Mouse (Mus musculus) kidney, adult 2 months (tissue): ENCODE measurements around the gene Fus. TPM values are rescaled to one million over a fixed set of nuclear protein-coding genes. Genes with fewer than 3 reads are reported as not detected.

Experiments
- DNase-seq: peaks from one replicate; pipeline ENCODE4 v3.0.0; 2021
- H3K27ac ChIP-seq: fragments of 200-500 bp; 2 replicates; pipeline ENCODE4 v1.5.1; 2012; ENCODE audit warnings: low read depth, low read length, control low read depth, inconsistent platforms; ENCODE audit not compliant: insufficient read depth
- H3K27me3 ChIP-seq: fragments of 200-500 bp; replicated peaks from 2 replicates; pipeline ENCODE4 v1.6.1; 2012; ENCODE audit warnings: mild to moderate bottlenecking, moderate library complexity, low read length, inconsistent platforms; ENCODE audit not compliant: control insufficient read depth, insufficient read depth
- H3K36me3 ChIP-seq: fragments of 200-500 bp; 2 replicates; pipeline ENCODE4 v1.6.1; 2012; ENCODE audit warnings: mild to moderate bottlenecking, moderate library complexity, low read length, inconsistent platforms; ENCODE audit not compliant: control insufficient read depth, insufficient read depth
- H3K4me1 ChIP-seq: fragments of 200-500 bp; 2 replicates; pipeline ENCODE4 v1.6.1; 2011; ENCODE audit warnings: low read length; ENCODE audit not compliant: control insufficient read depth, insufficient read depth
- H3K4me3 ChIP-seq: fragments of 200-500 bp; 2 replicates; pipeline ENCODE4 v1.5.1; 2011; ENCODE audit warnings: mild to moderate bottlenecking, low read depth, low read length, control low read depth; ENCODE audit not compliant: insufficient read depth
- CTCF ChIP-seq: fragments of 200-500 bp; conservative IDR thresholded peaks from 2 replicates; pipeline ENCODE4 v1.5.1; 2011; ENCODE audit warnings: low read depth, mild to moderate bottlenecking, control low read depth, low read length, moderate library complexity, mixed read lengths; ENCODE audit not compliant: insufficient read depth, insufficient read length
- POLR2A ChIP-seq: fragments of 200-500 bp; IDR thresholded peaks from one replicate; pipeline ENCODE4 v1.6.1; 2011; ENCODE audit warnings: low read depth, low read length, control low read depth
- WGBS: fragments of 180-500 bp; shearing (Covaris S2); methylation state at CpG from one replicate; pipeline ENCODE4 v1.1.7; 2018; 5-methylcytosine and 5-hydroxymethylcytosine counted together
- polyA plus RNA-seq: library from polyadenylated mRNA; depleted of rRNA; stranded (reverse); fragments of >200 nt; gene quantifications from 2 replicates; pipeline ENCODE4 v1.2.3, GENCODE M21; 2012

The Fus gene
- polyA plus RNA-seq, 1 experiment, result 196 TPM

DNA sequence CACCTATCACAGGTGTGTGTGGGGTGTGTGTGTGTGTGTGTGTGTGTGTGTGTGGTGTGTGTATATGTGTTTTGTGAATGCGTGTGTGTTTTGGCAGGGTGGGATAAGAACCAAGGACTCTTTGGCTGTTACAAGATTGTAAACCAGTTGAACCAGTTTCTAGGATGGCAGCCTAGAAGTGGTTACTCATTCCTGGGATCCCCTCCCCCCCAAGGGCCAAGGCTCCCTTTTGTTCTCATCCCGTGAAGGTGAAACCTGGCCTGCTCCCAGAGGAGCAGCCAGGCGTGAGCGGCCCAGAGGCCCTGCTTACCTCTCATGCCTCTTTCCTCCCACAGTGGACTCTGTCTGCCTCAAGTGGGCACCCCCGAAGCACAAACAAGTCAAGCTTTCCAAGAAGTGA, 42.0 kb upstream of the Fus start:
- H3K27me3 ChIP-seq, result no peaks in the 10 kb centered on the region
- 36% methylated on average over 5 of the region's 5 CpGs for WGBS
- peaks cover 46% of the 10 kb centered on the region for H3K4me1 ChIP-seq
- peak overlapping the region; percentile 96 for H3K27ac ChIP-seq
- TF ChIP-seq CTCF (no peak), POLR2A (no peak)
- DNase-seq, result peak; percentile 96
- H3K36me3 ChIP-seq, result peaks cover 9% of the 10 kb centered on the region; the same call in 1 of the 2 replicates
- H3K4me3 ChIP-seq, result no peak overlapping the region; the same call in 1 of the 2 replicates

DNA sequence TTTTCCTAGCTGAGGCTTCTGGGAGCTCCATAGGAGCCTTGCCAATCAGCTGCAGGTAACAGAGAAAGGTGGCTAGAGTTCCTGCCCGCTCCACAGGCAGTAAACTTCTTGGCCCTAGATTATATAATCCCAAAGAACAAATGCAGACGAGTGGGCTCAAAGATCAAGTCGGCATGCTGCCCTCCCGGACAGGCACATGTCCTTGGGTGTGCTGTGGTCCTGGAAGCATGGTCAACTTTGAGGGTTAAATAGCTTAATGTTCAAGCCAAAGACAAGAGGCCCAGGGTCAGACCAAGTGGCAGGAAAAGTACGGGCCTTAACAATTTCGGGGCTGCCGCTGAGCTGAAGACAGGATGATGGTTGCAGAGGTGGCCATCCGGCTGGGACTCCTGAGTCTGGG, 41.2 kb upstream of the Fus start:
- DNase-seq, result peak; percentile 94
- peak overlapping the region; percentile 93 for H3K27ac ChIP-seq
- peak overlapping the region; percentile 94 for H3K4me3 ChIP-seq
- peaks cover 9% of the 10 kb centered on the region; the same call in 1 of the 2 replicates for H3K36me3 ChIP-seq
- H3K27me3 ChIP-seq, result no peaks in the 10 kb centered on the region
- WGBS, result 39% methylated on average over 8 of the region's 8 CpGs
- TF ChIP-seq POLR2A, result peak; percentile 48
- TF ChIP-seq CTCF, result no peak
- H3K4me1 ChIP-seq, result peaks cover 51% of the 10 kb centered on the region

GRCm38 (mm10) chr7:127926846-127927245, 40.4 kb upstream of the Fus start:
- no peaks in the 10 kb centered on the region for H3K27me3 ChIP-seq
- WGBS, result 53% methylated on average over 11 of the region's 11 CpGs
- peaks cover 58% of the 10 kb centered on the region for H3K4me1 ChIP-seq
- peak overlapping the region; percentile 94 for H3K4me3 ChIP-seq
- peaks cover 9% of the 10 kb centered on the region; the same call in 1 of the 2 replicates for H3K36me3 ChIP-seq
- peak; percentile 91 for DNase-seq
- peak; percentile 88 for TF ChIP-seq POLR2A
- no peak for TF ChIP-seq CTCF
- H3K27ac ChIP-seq, result peak overlapping the region; percentile 93

DNA sequence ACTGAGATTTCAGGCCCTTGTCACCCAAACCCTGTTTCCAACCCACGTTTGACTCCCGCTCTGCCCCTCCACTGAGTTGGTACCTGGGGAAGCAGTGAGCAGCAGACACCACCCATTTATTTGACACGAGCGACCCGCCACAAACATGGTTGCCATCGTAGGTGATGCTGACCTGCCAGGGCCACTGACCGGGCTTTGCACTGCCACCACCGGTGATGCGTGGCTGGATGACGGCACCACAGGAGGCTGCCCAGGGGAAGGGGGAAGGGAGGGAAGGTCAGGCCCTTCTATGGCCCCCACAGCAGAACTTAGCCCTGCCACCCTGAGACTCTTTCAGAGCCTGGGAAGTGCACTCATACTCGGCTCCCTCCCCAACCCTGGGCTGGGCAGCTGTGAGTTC, 39.5 kb upstream of the Fus start:
- TF ChIP-seq CTCF (no peak), POLR2A (peak; percentile 16)
- no peaks in the 10 kb centered on the region for H3K27me3 ChIP-seq
- H3K27ac ChIP-seq, result peak overlapping the region; percentile 93
- H3K4me1 ChIP-seq, result peaks cover 61% of the 10 kb centered on the region
- DNase-seq, result peak; percentile 62
- WGBS, result 39% methylated on average over 11 of the region's 11 CpGs
- H3K36me3 ChIP-seq, result peaks cover 9% of the 10 kb centered on the region; the same call in 1 of the 2 replicates
- H3K4me3 ChIP-seq, result peak overlapping the region; percentile 94

- Histone ChIP-seq H3K27ac (peak overlapping the region; percentile 93), H3K4me1 (peaks cover 62% of the 10 kb centered on the region), H3K27me3 (no peaks in the 10 kb centered on the region), H3K36me3 (peaks cover 9% of the 10 kb centered on the region; the same call in 1 of the 2 replicates), H3K4me3 (peak overlapping the region; percentile 94)
- DNase-seq, result peak; percentile 72
- TF ChIP-seq CTCF, result no peak; the same call in 1 of the 2 replicates
- TF ChIP-seq POLR2A, result peak; percentile 16
- WGBS, result 24% methylated on average over 5 of the region's 5 CpGs
These were observed 38.7 kb upstream of the Fus start for GRCm38 (mm10) chr7:127928596-127928995.

DNA sequence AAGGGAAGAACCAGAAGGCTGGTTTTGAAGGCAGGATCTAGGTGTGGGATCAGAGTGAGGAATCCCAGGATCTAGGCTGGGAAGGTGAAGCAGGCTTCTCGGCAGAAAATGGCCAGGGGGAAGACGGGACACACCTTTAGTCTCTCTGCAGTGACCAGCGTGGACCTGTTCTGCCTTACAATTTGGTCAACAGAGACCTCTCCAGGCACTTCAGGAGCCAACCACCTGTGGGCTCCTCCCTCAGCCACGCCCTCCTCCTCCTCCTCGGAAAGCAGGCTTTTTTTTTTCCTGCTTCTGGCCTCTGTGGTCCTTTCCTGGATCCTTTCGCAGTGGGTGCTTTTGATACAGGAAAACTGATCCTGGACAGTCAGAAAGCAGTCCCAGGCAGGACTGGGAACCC, 37.3 kb upstream of the Fus start, which contains the start of gene Prss8:
Gene Prss8 (minus strand): TSS at position 182 of the 400 bp plus-strand sequence.
- no peaks in the 10 kb centered on the region for H3K27me3 ChIP-seq
- TF ChIP-seq CTCF (no peak), POLR2A (peak; percentile 99)
- peaks cover 9% of the 10 kb centered on the region; the same call in 1 of the 2 replicates for H3K36me3 ChIP-seq
- peaks cover 60% of the 10 kb centered on the region for H3K4me1 ChIP-seq
- DNase-seq, result peak; percentile 96
- peak within 1 kb of the TSS; percentile 94 for H3K4me3 ChIP-seq
- H3K27ac ChIP-seq, result peak within 1 kb of the TSS; percentile 93
- 21% methylated on average over 6 of the region's 6 CpGs for WGBS

GRCm38 (mm10) chr7:127930636-127931035, 36.6 kb upstream of the Fus start:
- H3K27me3 ChIP-seq, result no peaks in the 10 kb centered on the region
- H3K27ac ChIP-seq, result peak overlapping the region; percentile 46
- 36% methylated on average over 5 of the region's 5 CpGs for WGBS
- H3K36me3 ChIP-seq, result peaks cover 7% of the 10 kb centered on the region; the same call in 1 of the 2 replicates
- no peak for TF ChIP-seq POLR2A
- TF ChIP-seq CTCF, result no peak
- peak; percentile 52 for DNase-seq
- H3K4me3 ChIP-seq, result 0 out of 2 replicates have a peak overlapping the region, but pooled peaks have one; percentile 23
- peaks cover 57% of the 10 kb centered on the region for H3K4me1 ChIP-seq
